Mouse (Mus musculus): ENCODE results near the gene Mapk9. TPM values are rescaled to one million over a fixed set of nuclear protein-coding genes. Genes with fewer than 3 reads are reported as not detected.

Mapk9 gene
- total and polyA plus RNA-seq, 3 experiments = 43.1 to 52.8 TPM; not detected in 1

DNA sequence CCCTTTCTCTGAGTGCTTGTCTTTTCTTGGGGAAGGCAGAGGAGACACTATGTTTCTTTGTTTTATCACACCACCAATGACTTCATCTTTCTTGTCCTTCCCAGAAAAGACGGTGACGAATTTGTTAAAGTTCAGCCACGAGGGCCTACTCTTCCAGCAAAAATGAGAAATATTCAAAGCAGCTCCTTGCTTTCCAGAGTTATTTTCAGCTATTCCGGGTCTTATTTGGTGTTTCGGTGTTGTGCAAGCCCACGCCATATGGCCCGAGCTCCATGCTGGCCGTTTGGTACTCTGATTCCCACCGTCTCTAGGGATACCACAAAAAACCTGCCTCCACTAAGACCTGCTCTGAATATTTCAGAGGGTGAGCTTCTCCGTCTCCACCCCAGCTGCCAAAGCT, 87.8 kb downstream of the Mapk9 start:
- DNase-seq (ENCODE audit: low read depth, low spot score) = no peak
- Histone ChIP-seq H3K27me3 (ENCODE audit: control insufficient read depth in 1 of 2, insufficient read depth in 2 of 2, low read length in 2 of 2) (peaks cover 7 to 10% of the 10 kb centered on the region in 2 experiments), H3K36me3 (ENCODE audit: control insufficient read depth in 1 of 2, insufficient read depth in 2 of 2, low read length in 2 of 2) (no peaks in the 10 kb centered on the region), H3K79me2 (ENCODE audit: control insufficient read depth, insufficient read depth, low read length, poor library complexity) (no peaks in the 10 kb centered on the region), H3K27ac (ENCODE audit: control insufficient read depth, low read depth, low read length) (no peak overlapping the region), H3K4me1 (ENCODE audit: control insufficient read depth in 1 of 2, insufficient read depth in 2 of 2, low read length in 2 of 2) (no peaks in the 10 kb centered on the region), H3K9ac (ENCODE audit: control insufficient read depth, low read depth, low read length, poor library complexity, severe bottlenecking) (no peak overlapping the region), H3K9me3 (replicated peaks; ENCODE audit: insufficient read depth, low read length) (no peaks in the 10 kb centered on the region), H3K4me3 (ENCODE audit: control insufficient read depth in 1 of 2, insufficient read depth in 1 of 2, low read depth in 2 of 2, low read length in 2 of 2) (no peak overlapping the region)
- no peak for TF ChIP-seq KAT2A (conservative IDR thresholded peaks at IDR 0.05; ENCODE audit: low read depth, low read length)
- no peak for TF ChIP-seq ZMIZ1 (IDR thresholded peaks at IDR 0.05; ENCODE audit: low read depth, low read length)
- no peak for TF ChIP-seq TBP (IDR thresholded peaks at IDR 0.05; ENCODE audit: low read depth, low read length)
- TF ChIP-seq ETS1 (IDR thresholded peaks at IDR 0.05; ENCODE audit: low read depth, low read length) = no peak
- no peak for TF ChIP-seq CTCF (IDR thresholded peaks at IDR 0.05 in 2 of 3, conservative IDR thresholded peaks at IDR 0.05 in 1 of 3; ENCODE audit: control insufficient read depth in 1 of 3, insufficient read depth in 1 of 3, low read depth in 2 of 3, low read length in 3 of 3, poor library complexity in 1 of 3, severe bottlenecking in 1 of 3)
- no peak for TF ChIP-seq CHD2 (IDR thresholded peaks at IDR 0.05; ENCODE audit: low read length)
- TF ChIP-seq ELF1 (IDR thresholded peaks at IDR 0.05; ENCODE audit: low read depth, low read length) = no peak
- TF ChIP-seq JUND (IDR thresholded peaks at IDR 0.05; ENCODE audit: low read depth, low read length) = no peak
- no peak for TF ChIP-seq HCFC1 (IDR thresholded peaks at IDR 0.05; ENCODE audit: low read depth, low read length)
- TF ChIP-seq POLR2A (IDR thresholded peaks at IDR 0.05; ENCODE audit: control insufficient read depth in 1 of 2, insufficient read depth in 1 of 2, low read depth in 1 of 2, low read length in 2 of 2, poor library complexity in 1 of 2) = no peak
- TF ChIP-seq UBTF (IDR thresholded peaks at IDR 0.05; ENCODE audit: borderline replicate concordance, insufficient read depth, low read depth, low read length) = no peak
- TF ChIP-seq USF1 (IDR thresholded peaks at IDR 0.05; ENCODE audit: low read depth, low read length) = no peak
- TF ChIP-seq RAD21 (IDR thresholded peaks at IDR 0.05; ENCODE audit: low read depth, low read length) = no peak
- no peak for TF ChIP-seq CHD1 (IDR thresholded peaks at IDR 0.05; ENCODE audit: low read depth, low read length)
- no peak for TF ChIP-seq MAX (IDR thresholded peaks at IDR 0.05; ENCODE audit: low read length)
- no peak for TF ChIP-seq NELFE (IDR thresholded peaks at IDR 0.05; ENCODE audit: low read depth, low read length)
- TF ChIP-seq EP300 (IDR thresholded peaks at IDR 0.05; ENCODE audit: low read depth in 1 of 2, low read length in 2 of 2) = no peak
- no peak for TF ChIP-seq GABPA (IDR thresholded peaks at IDR 0.05; ENCODE audit: low read depth, low read length)
- TF ChIP-seq USF2 (IDR thresholded peaks at IDR 0.05; ENCODE audit: borderline replicate concordance in 1 of 2, insufficient read depth in 1 of 2, low read depth in 1 of 2, low read length in 2 of 2) = no peak

Other genes with a start within 250 kb of the Mapk9 start
- 0.07 and 0.08 TPM in 2 replicates for gene Flt4, start 237.5 kb upstream of the Mapk9 start, total RNA-seq (2012; rRNA removed)
- under 1 TPM in 1 of 2 experiments, not detected in 1; 0.13 TPM for gene Flt4, start 237.5 kb upstream of the Mapk9 start, polyA plus RNA-seq (2012; ENCODE audit: insufficient read depth in 1 of 2, insufficient read length in 2 of 2, low read depth in 1 of 2, low replicate concordance in 2 of 2, missing spikeins in 1 of 2)
- not detected in 2 replicates for gene Scgb3a1, start 183.1 kb upstream of the Mapk9 start, total RNA-seq (2012; rRNA removed)
- gene Scgb3a1, start 183.1 kb upstream of the Mapk9 start, polyA plus RNA-seq (2012; ENCODE audit: insufficient read depth in 1 of 2, insufficient read length in 2 of 2, low read depth in 1 of 2, low replicate concordance in 2 of 2, missing spikeins in 1 of 2) = not detected
- 38.9 and 45.5 TPM in 2 replicates for gene Cnot6, start 134.0 kb upstream of the Mapk9 start, total RNA-seq (2012; rRNA removed)
- 10 to 100 TPM; 49.3 to 58.3 TPM for gene Cnot6, start 134.0 kb upstream of the Mapk9 start, polyA plus RNA-seq (2012; ENCODE audit: insufficient read depth in 1 of 2, insufficient read length in 2 of 2, low read depth in 1 of 2, low replicate concordance in 2 of 2, missing spikeins in 1 of 2)
- 4.0 and 4.9 TPM in 2 replicates for gene Gfpt2, start 52.6 kb upstream of the Mapk9 start, total RNA-seq (2012; rRNA removed)
- 1 to 10 TPM in 1 of 2 experiments, not detected in 1; 8.0 TPM for gene Gfpt2, start 52.6 kb upstream of the Mapk9 start, polyA plus RNA-seq (2012; ENCODE audit: insufficient read depth in 1 of 2, insufficient read length in 2 of 2, low read depth in 1 of 2, low replicate concordance in 2 of 2, missing spikeins in 1 of 2)
- gene Rasgef1c, start 55.1 kb downstream of the Mapk9 start, total RNA-seq (2012; rRNA removed) = 0.12 TPM in 1 of 2 replicates, not detected in the other
- under 1 TPM in 1 of 2 experiments, not detected in 1; 0.15 TPM for gene Rasgef1c, start 55.1 kb downstream of the Mapk9 start, polyA plus RNA-seq (2012; ENCODE audit: insufficient read depth in 1 of 2, insufficient read length in 2 of 2, low read depth in 1 of 2, low replicate concordance in 2 of 2, missing spikeins in 1 of 2)
- 78.2 and 81.1 TPM in 2 replicates for gene Rnf130, start 178.6 kb downstream of the Mapk9 start, total RNA-seq (2012; rRNA removed)
- gene Rnf130, start 178.6 kb downstream of the Mapk9 start, polyA plus RNA-seq (2012; ENCODE audit: insufficient read depth in 1 of 2, insufficient read length in 2 of 2, low read depth in 1 of 2, low replicate concordance in 2 of 2, missing spikeins in 1 of 2) = 100 to 1,000 TPM in 1 of 2 experiments, 10 to 100 TPM in 1; 59.5 to 507 TPM

Measured in MEL (cell line).